Mouse (Mus musculus) ES-E14 (cell line): ENCODE results near the gene Ensa. TPM values are rescaled to one million over a fixed set of nuclear protein-coding genes. Genes with fewer than 3 reads are reported as not detected.

Source experiments
- DNase-seq: peaks from one replicate; pipeline ENCODE4 v3.0.0-alpha.2; 2013; ENCODE audit warnings: low read depth, low spot score
- H3K27ac ChIP-seq: 2 replicates; pipeline ENCODE4 v1.5.1; 2012; ENCODE audit warnings: low read depth, mild to moderate bottlenecking, low read length, moderate library complexity, mixed read lengths; ENCODE audit not compliant: poor library complexity, insufficient read depth, severe bottlenecking
- H3K36me3 ChIP-seq: 2 replicates; pipeline ENCODE4 v1.6.1; 2012; ENCODE audit warnings: mild to moderate bottlenecking, low read length, moderate library complexity, mixed read lengths; ENCODE audit not compliant: control insufficient read depth, poor library complexity, insufficient read depth, severe bottlenecking
- H3K4me1 ChIP-seq, 2 experiments: fragments of 150-350 bp in 1 of 2; sonication (generic) in 1 of 2; 2 replicates each; pipeline ENCODE4 v1.6.1; 2012; ENCODE audit warnings: low read length in 2 of 2, mild to moderate bottlenecking in 1 of 2, mixed read lengths in 1 of 2; ENCODE audit not compliant: control insufficient read depth in 2 of 2, insufficient read depth in 2 of 2, poor library complexity in 1 of 2
- H3K4me3 ChIP-seq, 2 experiments: fragments of 150-350 bp in 1 of 2; sonication (generic) in 1 of 2; 2 replicates each; pipeline ENCODE4 v1.5.1; 2012; ENCODE audit warnings: low read length in 2 of 2, low read depth in 1 of 2, mild to moderate bottlenecking in 1 of 2, mixed read lengths in 1 of 2; ENCODE audit not compliant: insufficient read depth in 1 of 2, poor library complexity in 1 of 2, severe bottlenecking in 1 of 2
- H3K9ac ChIP-seq: 2 replicates; pipeline ENCODE4 v1.6.1; 2012; ENCODE audit warnings: low read depth, mild to moderate bottlenecking, low read length, mixed read lengths; ENCODE audit not compliant: poor library complexity, insufficient read depth, severe bottlenecking
- H3K9me3 ChIP-seq: fragments of 150-350 bp; sonication (generic); 2 replicates; pipeline ENCODE4 v1.6.1; 2012; ENCODE audit warnings: low read depth, mild to moderate bottlenecking, low read length; ENCODE audit not compliant: control insufficient read depth, insufficient read depth
- CHD2 ChIP-seq: IDR thresholded peaks from 2 replicates; pipeline ENCODE4 v1.6.1; 2014; ENCODE audit warnings: mild to moderate bottlenecking, low read depth, low read length, inconsistent platforms
- HCFC1 ChIP-seq: IDR thresholded peaks from 2 replicates; pipeline ENCODE4 v1.6.1; 2012; ENCODE audit warnings: low read length, inconsistent platforms, borderline replicate concordance; ENCODE audit not compliant: insufficient read depth
- MAFK ChIP-seq: IDR thresholded peaks from 2 replicates; pipeline ENCODE4 v1.6.1; 2014; ENCODE audit warnings: mild to moderate bottlenecking, low read depth, low read length, inconsistent platforms; ENCODE audit not compliant: insufficient read depth
- ZC3H11A ChIP-seq: IDR thresholded peaks from 2 replicates; pipeline ENCODE4 v1.6.1; 2012; ENCODE audit warnings: low read depth, mild to moderate bottlenecking, inconsistent platforms, low read length, borderline replicate concordance
- ZNF384 ChIP-seq: IDR thresholded peaks from 2 replicates; pipeline ENCODE4 v1.6.1; 2012; ENCODE audit warnings: low read depth, low read length, inconsistent platforms
- in situ Hi-C, 2 experiments: fragments of 600-800 bp; cut with MboI; formaldehyde crosslinking; loops; one replicate each; pipeline ENCODE4 v1.15.1; 2025; ENCODE audit warnings: low sequenced_read_pairs in 2 of 2, inconsistent platforms in 1 of 2; ENCODE audit not compliant: unreplicated experiment in 2 of 2
- total RNA-seq: library from RNA; depleted of rRNA; stranded (reverse); fragments of 300-350 nt; gene quantifications from 2 replicates; pipeline ENCODE4 v1.2.3, GENCODE M21; 2012

Ensa gene
- total RNA-seq, 1 experiment, result 56.8 TPM

GRCm38 (mm10) chr3:95666124-95666844 is 41.5 kb downstream of the Ensa start:
- no peak overlapping the region for H3K9ac ChIP-seq
- no peaks in the 10 kb centered on the region for H3K9me3 ChIP-seq
- peaks cover 14% of the 10 kb centered on the region for H3K36me3 ChIP-seq
- H3K4me1 ChIP-seq, result peaks cover 6 to 15% of the 10 kb centered on the region in 2 experiments
- TF ChIP-seq ZC3H11A, result no peak
- TF ChIP-seq CHD2, result peak; percentile 60; the same call in 1 of the 2 replicates
- no peak for TF ChIP-seq MAFK
- H3K4me3 ChIP-seq, result no peak overlapping the region
- H3K27ac ChIP-seq, result peak overlapping the region; percentile 71; the same call in 1 of the 2 replicates
- DNase-seq, result no peak
- in situ Hi-C loops, result no loop called here

GRCm38 (mm10) chr3:95667521-95667920 is 42.7 kb downstream of the Ensa start:
- Histone ChIP-seq H3K4me3 (peak overlapping the region; percentile 5 to 26; a peak in 2 of 4 replicates), H3K4me1 (peaks cover 6 to 25% of the 10 kb centered on the region in 2 experiments), H3K27ac (peak overlapping the region; percentile 82), H3K9ac (peak overlapping the region; percentile 37; the same call in 1 of the 2 replicates), H3K9me3 (no peaks in the 10 kb centered on the region), H3K36me3 (peaks cover 8% of the 10 kb centered on the region)
- in situ Hi-C loops, result no loop called here
- no peak for DNase-seq
- no peak for TF ChIP-seq ZC3H11A
- TF ChIP-seq ZNF384, result no peak
- TF ChIP-seq HCFC1, result no peak
- TF ChIP-seq MAFK, result no peak
- no peak for TF ChIP-seq CHD2

- Histone ChIP-seq H3K4me1 (peaks cover 6 to 29% of the 10 kb centered on the region in 2 experiments), H3K4me3 (peak overlapping the region; percentile 5 to 26; a peak in 3 of 4 replicates), H3K9ac (peak overlapping the region; percentile 37; the same call in 1 of the 2 replicates), H3K9me3 (no peaks in the 10 kb centered on the region), H3K36me3 (peaks cover 5% of the 10 kb centered on the region; the same call in 1 of the 2 replicates), H3K27ac (peak overlapping the region; percentile 82)
- no peak for DNase-seq
- in situ Hi-C loops, result no loop called here
- TF ChIP-seq CHD2 (no peak), ZNF384 (no peak), ZC3H11A (no peak), HCFC1 (no peak), MAFK (no peak)
Measured at GRCm38 (mm10) chr3:95668026-95668425, 43.2 kb downstream of the Ensa start.

- in situ Hi-C loops, result no loop called here
- Histone ChIP-seq H3K9me3 (no peaks in the 10 kb centered on the region), H3K27ac (peak overlapping the region; percentile 82), H3K4me3 (no peak overlapping the region), H3K36me3 (peaks cover 5% of the 10 kb centered on the region; the same call in 1 of the 2 replicates), H3K4me1 (peaks cover 6 to 32% of the 10 kb centered on the region in 2 experiments), H3K9ac (peak overlapping the region; percentile 37; the same call in 1 of the 2 replicates)
- DNase-seq, result no peak
- TF ChIP-seq ZNF384 (no peak), ZC3H11A (no peak), CHD2 (no peak), MAFK (no peak), HCFC1 (no peak)
Measured at GRCm38 (mm10) chr3:95668589-95669308, 44.0 kb downstream of the Ensa start.
